Mouse (Mus musculus): Measurements from ENCODE around the gene Zc3hav1l. TPM values are rescaled to one million over a fixed set of nuclear protein-coding genes. Genes with fewer than 3 reads are reported as not detected.

Gene Zc3hav1l
- polyA plus RNA-seq, 1 experiment from 2014 or later: 9.9 TPM

DNA sequence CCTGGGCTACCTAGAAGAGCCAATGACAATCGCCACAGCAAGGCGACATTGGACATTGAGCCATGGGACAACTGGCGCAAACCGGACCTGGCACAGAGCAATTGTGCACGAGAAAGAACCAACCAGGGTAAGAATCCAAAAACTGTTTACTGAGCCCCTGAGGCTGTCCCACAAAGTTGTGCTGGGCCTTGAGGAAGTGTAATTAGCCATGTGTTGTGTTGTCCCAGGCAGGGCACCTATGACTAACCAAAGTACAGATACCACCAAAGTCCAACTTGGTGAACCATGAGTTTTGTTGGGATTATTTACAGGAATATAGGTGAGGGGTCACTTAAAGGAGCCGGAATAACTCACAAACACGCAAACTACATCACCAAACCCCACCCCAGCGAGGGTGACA, 41.6 kb downstream of the Zc3hav1l start:
- Histone ChIP-seq H3K4me3 (replicated peaks) (no peak overlapping the region), H3K27ac (no peak overlapping the region), H3K36me3 (no peaks in the 10 kb centered on the region), H3K27me3 (no peaks in the 10 kb centered on the region), H3K9me3 (replicated peaks) (no peaks in the 10 kb centered on the region), H3K9ac (no peak overlapping the region), H3K4me1 (peaks cover 14% of the 10 kb centered on the region), H3K4me2 (no peak overlapping the region)
- no peak for ATAC-seq (replicated peaks; ENCODE audit: low FRiP score)
- 96% methylated on average over 8 of the region's 8 CpGs for WGBS

DNA sequence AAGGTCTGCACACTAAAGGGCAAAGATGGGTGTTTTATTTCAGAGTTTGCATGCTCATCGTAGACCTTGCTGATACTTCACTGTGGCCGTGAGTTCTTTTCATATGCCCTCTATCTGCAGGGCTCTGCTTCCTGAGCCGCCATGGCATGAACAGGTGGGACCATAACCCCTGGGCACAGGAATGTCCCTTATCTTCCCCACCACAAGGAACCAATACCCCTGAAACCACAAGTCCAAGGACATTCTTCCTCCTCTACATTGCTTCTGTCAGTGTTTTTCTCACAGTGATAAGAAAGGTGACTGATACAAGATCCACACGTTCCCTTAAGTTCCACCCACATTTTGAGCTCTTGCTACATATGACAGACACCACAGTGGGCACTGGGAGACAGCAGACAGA, 42.3 kb downstream of the Zc3hav1l start:
- WGBS: 92% methylated on average over 4 of the region's 4 CpGs
- no peak for ATAC-seq (replicated peaks; ENCODE audit: low FRiP score)
- no peaks in the 10 kb centered on the region for H3K9me3 ChIP-seq (replicated peaks)
- no peak overlapping the region for H3K27ac ChIP-seq
- peaks cover 21% of the 10 kb centered on the region for H3K4me1 ChIP-seq
- no peak overlapping the region for H3K4me3 ChIP-seq (replicated peaks)
- H3K36me3 ChIP-seq: no peaks in the 10 kb centered on the region
- H3K4me2 ChIP-seq: no peak overlapping the region
- no peak overlapping the region for H3K9ac ChIP-seq
- H3K27me3 ChIP-seq: no peaks in the 10 kb centered on the region

DNA sequence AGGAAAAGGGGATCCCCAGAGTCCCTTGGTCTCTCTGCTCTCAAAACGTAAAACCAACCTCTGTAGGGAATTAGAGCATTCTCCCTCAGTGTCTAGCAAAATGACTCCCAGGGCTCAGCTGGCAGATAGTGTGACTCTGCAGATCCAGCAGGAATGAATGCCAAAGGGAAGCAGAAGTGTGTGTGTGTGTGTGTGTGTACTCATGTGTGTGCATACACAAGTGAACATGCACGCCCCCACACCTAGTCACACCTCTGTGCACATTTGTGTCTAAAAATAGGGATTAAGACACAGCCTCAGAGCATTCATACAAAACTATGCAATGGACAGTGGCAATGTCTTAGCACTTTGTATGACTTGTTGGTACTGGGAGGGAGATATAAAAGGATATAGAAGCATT, 43.3 kb downstream of the Zc3hav1l start:
- ATAC-seq (replicated peaks; ENCODE audit: low FRiP score): no peak

DNA sequence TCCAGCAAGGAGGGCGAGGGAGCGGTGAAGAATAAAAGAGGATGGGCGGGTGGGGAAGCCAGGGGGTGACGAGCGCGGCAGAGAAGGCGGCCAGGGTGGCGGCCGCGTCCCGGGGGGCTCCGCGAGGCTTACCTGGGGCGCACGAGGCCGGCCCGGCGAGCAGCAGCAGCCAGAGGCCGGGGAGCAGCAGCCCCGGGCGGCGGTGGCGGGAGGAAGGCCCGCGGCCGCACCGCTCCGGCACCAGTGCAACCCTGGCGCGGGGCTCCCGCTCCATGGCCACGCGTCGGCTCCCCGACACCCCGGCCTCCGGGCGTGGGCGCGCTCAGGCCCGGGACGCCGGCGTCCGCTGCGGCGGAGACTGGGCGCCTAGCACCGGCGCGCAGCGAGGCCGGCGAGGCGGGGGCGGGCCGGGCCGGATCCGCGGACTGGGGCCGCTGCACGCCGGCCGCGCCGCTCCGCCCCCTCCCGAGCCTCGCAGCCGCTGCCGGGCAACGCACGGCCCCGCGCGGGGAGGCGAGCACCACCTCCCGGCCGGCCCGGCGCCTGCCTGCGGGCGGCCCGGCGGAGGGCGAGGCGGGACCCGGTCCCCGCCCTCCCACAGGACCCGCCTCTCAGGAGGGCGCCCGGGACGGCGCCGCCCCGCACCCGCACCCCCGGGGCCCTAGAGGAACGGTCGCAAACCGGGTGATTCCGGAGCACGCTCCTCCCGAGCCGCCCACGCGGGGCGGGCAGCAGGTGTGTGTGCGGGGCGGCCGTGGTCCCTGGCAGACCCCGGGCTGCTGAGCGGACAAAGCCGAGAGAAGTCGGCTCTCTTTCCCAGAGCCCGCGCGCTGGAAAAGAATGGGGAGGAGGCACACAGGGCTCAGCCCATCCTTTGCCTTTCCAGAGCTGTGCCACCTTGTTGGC, 45.1 kb downstream of the Zc3hav1l start, which contains the start of gene D630045J12Rik:
Gene D630045J12Rik, minus strand, starts transcription at position 274 of the 906 bp plus-strand sequence.
- Histone ChIP-seq H3K9me3 (replicated peaks) (no peaks in the 10 kb centered on the region), H3K9ac (peak within 1 kb of the TSS; percentile 89), H3K4me2 (peak within 1 kb of the TSS; percentile 82), H3K36me3 (no peaks in the 10 kb centered on the region), H3K4me3 (replicated peaks) (peak within 1 kb of the TSS; percentile 88), H3K27ac (peak within 1 kb of the TSS; percentile 91), H3K4me1 (peaks cover 31% of the 10 kb centered on the region), H3K27me3 (no peaks in the 10 kb centered on the region)
- peak; percentile 95 for ATAC-seq (replicated peaks; ENCODE audit: low FRiP score)
- under 1% methylated on average over 113 of the region's 118 CpGs for WGBS

More for the DNA sequence above, 43.3 kb downstream of the Zc3hav1l start:
- H3K4me3 ChIP-seq (replicated peaks): no peak overlapping the region
- WGBS: 75% methylated on average over 2 of the region's 2 CpGs
- no peak overlapping the region for H3K9ac ChIP-seq
- H3K4me2 ChIP-seq: no peak overlapping the region
- H3K36me3 ChIP-seq: no peaks in the 10 kb centered on the region
- no peaks in the 10 kb centered on the region for H3K9me3 ChIP-seq (replicated peaks)
- H3K4me1 ChIP-seq: peaks cover 31% of the 10 kb centered on the region
- H3K27me3 ChIP-seq: no peaks in the 10 kb centered on the region
- H3K27ac ChIP-seq: no peak overlapping the region

DNA sequence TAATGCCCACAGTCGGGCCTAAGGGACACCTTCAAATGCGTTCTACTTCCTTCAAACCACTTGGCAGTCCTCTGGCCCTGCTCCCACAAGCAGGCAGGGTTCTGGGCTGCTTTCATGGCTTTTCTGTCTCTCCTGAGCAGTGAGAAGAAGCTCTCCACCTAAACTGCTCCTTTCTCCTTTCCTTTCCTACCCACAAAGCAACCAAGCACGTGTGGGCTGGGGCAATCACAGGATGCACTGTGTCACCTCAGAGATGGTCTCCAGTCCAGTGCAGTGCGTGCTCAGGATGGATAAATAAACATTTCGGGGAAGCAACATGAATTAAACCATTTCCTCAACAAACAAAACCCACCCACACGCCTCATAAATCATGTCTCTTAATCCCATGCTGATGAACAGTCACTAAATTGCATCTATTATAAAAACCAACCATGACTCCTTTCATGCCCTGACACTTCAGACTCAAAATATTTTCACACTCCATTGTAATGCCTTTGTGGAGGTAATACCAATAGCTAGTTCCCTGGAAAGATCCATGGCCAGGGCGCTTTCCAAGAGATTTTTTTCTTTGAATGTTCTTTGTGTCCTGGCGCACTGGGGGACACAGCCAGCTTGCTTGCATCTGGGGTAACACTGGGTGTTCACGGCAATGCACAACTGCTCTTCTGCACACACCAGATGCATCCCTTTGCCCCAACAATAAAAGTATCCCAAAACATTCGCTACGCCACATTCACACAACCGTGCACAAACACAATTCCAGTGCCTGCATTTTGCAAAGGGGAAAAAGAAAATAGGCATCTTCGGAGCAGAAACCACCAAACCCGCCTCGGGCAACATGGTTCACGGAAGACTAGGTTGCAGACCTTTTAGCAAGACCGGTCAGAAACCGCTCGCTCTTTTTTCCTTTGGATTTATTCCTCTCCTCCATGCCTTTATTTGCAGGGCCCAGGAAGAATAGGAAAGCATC, 46.0 kb downstream of the Zc3hav1l start:
- Histone ChIP-seq H3K4me2 (peak overlapping the region; percentile 82), H3K4me3 (replicated peaks) (peak overlapping the region; percentile 88), H3K27ac (peak overlapping the region; percentile 91), H3K4me1 (peaks cover 38% of the 10 kb centered on the region), H3K9ac (peak overlapping the region; percentile 89), H3K9me3 (replicated peaks) (no peaks in the 10 kb centered on the region), H3K36me3 (no peaks in the 10 kb centered on the region), H3K27me3 (no peaks in the 10 kb centered on the region)
- ATAC-seq (replicated peaks; ENCODE audit: low FRiP score): 0 out of 2 replicates have a peak, but pooled peaks have one; percentile 1
- WGBS: 3% methylated on average over 19 of the region's 19 CpGs

DNA sequence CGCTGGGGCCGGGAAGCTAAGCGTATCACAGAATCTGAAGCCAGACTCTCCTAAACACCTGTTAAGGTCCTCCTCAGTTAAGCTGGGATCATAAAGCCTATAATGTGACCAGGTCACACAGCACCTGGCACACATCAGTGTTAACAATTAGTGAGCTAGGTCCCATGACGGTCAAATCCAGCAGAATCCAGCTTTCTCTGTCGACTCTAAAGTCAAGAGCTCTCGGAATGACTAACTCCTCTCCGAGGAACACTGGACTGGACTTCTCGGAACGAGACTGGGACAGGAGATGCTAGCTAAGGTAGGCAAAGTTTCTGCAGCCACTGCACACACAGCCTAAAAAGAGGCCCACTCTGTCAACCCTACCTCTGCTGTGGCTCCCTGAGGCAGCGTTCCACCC, 46.9 kb downstream of the Zc3hav1l start:
- Histone ChIP-seq H3K27ac (no peak overlapping the region), H3K4me3 (replicated peaks) (peak overlapping the region; percentile 88), H3K36me3 (no peaks in the 10 kb centered on the region), H3K4me2 (peak overlapping the region; percentile 82), H3K4me1 (peaks cover 47% of the 10 kb centered on the region), H3K9ac (peak overlapping the region; percentile 89; the same call in 1 of the 2 replicates), H3K27me3 (no peaks in the 10 kb centered on the region), H3K9me3 (replicated peaks) (no peaks in the 10 kb centered on the region)
- WGBS: 34% methylated on average over 10 of the region's 10 CpGs
- no peak for ATAC-seq (replicated peaks; ENCODE audit: low FRiP score)

DNA sequence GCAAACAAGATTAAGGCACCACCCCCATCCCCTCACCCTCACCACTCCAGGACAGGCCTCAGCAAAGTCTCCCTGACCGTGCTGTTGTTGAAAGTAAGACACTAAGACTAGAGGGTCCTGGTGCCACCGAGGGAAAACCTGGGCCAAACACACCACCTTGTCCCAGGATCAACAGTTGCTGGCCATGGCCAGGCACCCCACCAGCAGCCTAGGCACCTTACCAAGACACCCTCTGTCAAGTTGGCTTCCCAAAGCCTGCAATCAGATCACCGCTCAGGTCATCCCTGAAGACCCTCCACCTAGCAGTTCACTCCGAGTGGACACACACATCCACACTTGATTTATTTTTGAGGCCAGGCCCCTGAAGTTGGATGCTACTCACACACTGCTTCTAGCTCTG, 47.6 kb downstream of the Zc3hav1l start:
- no peak overlapping the region for H3K27ac ChIP-seq
- H3K36me3 ChIP-seq: no peaks in the 10 kb centered on the region
- H3K4me2 ChIP-seq: peak overlapping the region; percentile 82
- H3K9ac ChIP-seq: no peak overlapping the region
- H3K27me3 ChIP-seq: no peaks in the 10 kb centered on the region
- H3K4me3 ChIP-seq (replicated peaks): no peak overlapping the region
- 44% methylated on average over 4 of the region's 4 CpGs for WGBS
- no peak for ATAC-seq (replicated peaks; ENCODE audit: low FRiP score)
- H3K9me3 ChIP-seq (replicated peaks): no peaks in the 10 kb centered on the region
- H3K4me1 ChIP-seq: peaks cover 48% of the 10 kb centered on the region

DNA sequence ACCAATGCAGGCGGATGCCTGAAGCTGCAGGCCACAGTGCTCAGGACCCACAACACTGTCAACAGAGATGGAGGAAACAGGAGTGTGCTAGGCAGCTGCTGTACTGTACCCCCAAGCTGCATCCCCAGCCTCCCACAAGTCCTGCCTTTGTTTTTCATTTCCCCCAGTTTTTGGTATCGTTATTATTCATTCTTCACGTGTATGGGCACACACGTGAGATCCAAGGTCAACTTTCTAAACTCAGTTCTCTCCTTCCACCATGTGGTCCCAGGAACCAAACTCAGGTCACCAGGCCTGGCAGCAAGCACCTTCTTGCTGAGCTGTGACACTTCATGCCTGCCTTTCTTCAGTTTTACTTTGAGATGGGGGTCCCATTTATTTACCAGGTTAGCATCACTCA, 51.7 kb downstream of the Zc3hav1l start:
- Histone ChIP-seq H3K9ac (no peak overlapping the region), H3K27me3 (no peaks in the 10 kb centered on the region), H3K36me3 (no peaks in the 10 kb centered on the region), H3K4me1 (peaks cover 55% of the 10 kb centered on the region), H3K27ac (no peak overlapping the region), H3K4me2 (no peak overlapping the region), H3K9me3 (replicated peaks) (no peaks in the 10 kb centered on the region), H3K4me3 (replicated peaks) (no peak overlapping the region)
- no peak for ATAC-seq (replicated peaks; ENCODE audit: low FRiP score)
- WGBS: 82% methylated on average over 4 of the region's 4 CpGs

DNA sequence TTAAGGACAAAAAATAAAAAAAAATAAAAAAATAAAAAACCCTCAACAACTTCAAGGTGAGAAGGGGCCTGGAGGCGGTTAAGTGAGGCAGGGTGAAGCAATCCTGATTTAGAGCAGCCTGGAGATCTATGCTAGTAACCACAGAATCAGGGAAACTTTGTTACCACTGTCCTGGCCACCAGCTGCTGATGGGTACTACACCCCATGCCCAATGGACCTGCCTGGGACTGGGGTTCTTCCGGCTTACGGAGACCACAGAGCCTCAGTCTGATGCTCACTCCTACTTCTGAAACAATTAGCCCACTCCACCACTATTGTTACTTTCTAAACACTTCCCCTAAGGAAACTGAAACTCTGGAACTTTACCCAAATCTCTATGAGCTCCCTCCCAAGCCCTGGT, 54.3 kb downstream of the Zc3hav1l start:
- no peaks in the 10 kb centered on the region for H3K27me3 ChIP-seq
- no peak overlapping the region for H3K4me3 ChIP-seq (replicated peaks)
- no peak for ATAC-seq (replicated peaks; ENCODE audit: low FRiP score)
- H3K9me3 ChIP-seq (replicated peaks): no peaks in the 10 kb centered on the region
- peaks cover 47% of the 10 kb centered on the region for H3K4me1 ChIP-seq
- 79% methylated on average over 3 of the region's 3 CpGs for WGBS
- H3K9ac ChIP-seq: no peak overlapping the region
- H3K36me3 ChIP-seq: no peaks in the 10 kb centered on the region
- no peak overlapping the region for H3K4me2 ChIP-seq
- H3K27ac ChIP-seq: no peak overlapping the region

DNA sequence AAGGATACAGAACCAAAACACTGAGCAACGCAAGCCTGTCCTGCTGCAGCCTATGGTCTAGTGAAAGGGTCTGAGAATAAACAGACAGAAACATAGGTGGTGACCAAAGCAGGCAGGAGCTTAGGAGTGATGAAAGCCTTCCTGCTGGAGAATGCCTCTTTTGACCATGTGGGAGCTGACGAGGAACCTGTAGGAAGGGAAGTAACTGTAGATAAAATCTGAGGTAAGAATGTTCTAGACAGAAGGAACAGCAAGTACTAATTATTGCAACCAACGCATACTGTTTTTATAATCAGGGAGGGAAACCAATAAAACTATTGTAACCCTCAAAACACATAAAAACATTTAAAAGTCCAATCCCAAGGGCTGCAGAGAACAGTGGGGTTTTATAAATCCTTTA, 54.9 kb downstream of the Zc3hav1l start:
- Histone ChIP-seq H3K4me1 (peaks cover 47% of the 10 kb centered on the region), H3K27ac (no peak overlapping the region), H3K9me3 (replicated peaks) (no peaks in the 10 kb centered on the region), H3K4me2 (no peak overlapping the region), H3K9ac (no peak overlapping the region), H3K27me3 (no peaks in the 10 kb centered on the region), H3K4me3 (replicated peaks) (no peak overlapping the region), H3K36me3 (no peaks in the 10 kb centered on the region)
- ATAC-seq (replicated peaks; ENCODE audit: low FRiP score): no peak
- WGBS: 56% methylated on average over 3 of the region's 3 CpGs

DNA sequence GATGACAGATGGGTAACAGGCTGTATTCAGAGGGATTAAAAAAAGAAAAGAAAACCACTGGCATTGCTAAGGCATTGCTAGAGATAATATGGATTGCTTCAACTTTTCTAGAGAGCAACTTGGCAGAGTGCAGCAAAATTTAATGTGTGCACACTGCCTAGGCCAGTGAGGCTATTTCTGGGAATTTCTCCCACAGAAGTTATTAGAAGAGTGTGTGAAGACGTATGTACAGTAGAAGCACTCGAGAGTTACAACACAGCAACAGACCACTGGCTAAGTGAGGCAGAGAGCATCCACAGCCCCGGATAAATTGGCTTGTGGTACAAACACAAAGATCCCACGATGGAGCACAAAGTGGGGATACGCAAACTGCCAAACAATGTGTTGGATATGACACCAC, 56.2 kb downstream of the Zc3hav1l start:
- peaks cover 37% of the 10 kb centered on the region for H3K4me1 ChIP-seq
- no peak for ATAC-seq (replicated peaks; ENCODE audit: low FRiP score)
- no peak overlapping the region for H3K4me2 ChIP-seq
- 72% methylated on average over 5 of the region's 5 CpGs for WGBS
- H3K36me3 ChIP-seq: no peaks in the 10 kb centered on the region
- 0 out of 2 replicates have a peak overlapping the region, but pooled peaks have one; percentile 19 for H3K27ac ChIP-seq
- no peaks in the 10 kb centered on the region for H3K27me3 ChIP-seq
- no peak overlapping the region for H3K4me3 ChIP-seq (replicated peaks)
- H3K9ac ChIP-seq: no peak overlapping the region
- H3K9me3 ChIP-seq (replicated peaks): no peaks in the 10 kb centered on the region

Data from kidney, embryonic 15.5 days (tissue).